Mouse (Mus musculus) ES-E14 (cell line): ENCODE data around the gene Gtsf1l. TPM values are rescaled to one million over a fixed set of nuclear protein-coding genes. Genes with fewer than 3 reads are reported as not detected.

Experiments used
- DNase-seq: peaks from one replicate; pipeline ENCODE4 v3.0.0-alpha.2; 2013; ENCODE audit warnings: low read depth, low spot score
- H3K27ac ChIP-seq: 2 replicates; pipeline ENCODE4 v1.5.1; 2012; ENCODE audit warnings: low read depth, mild to moderate bottlenecking, low read length, moderate library complexity, mixed read lengths; ENCODE audit not compliant: poor library complexity, insufficient read depth, severe bottlenecking
- H3K36me3 ChIP-seq: 2 replicates; pipeline ENCODE4 v1.6.1; 2012; ENCODE audit warnings: mild to moderate bottlenecking, low read length, moderate library complexity, mixed read lengths; ENCODE audit not compliant: control insufficient read depth, poor library complexity, insufficient read depth, severe bottlenecking
- H3K4me1 ChIP-seq, 2 experiments: fragments of 150-350 bp in 1 of 2; sonication (generic) in 1 of 2; 2 replicates each; pipeline ENCODE4 v1.6.1; 2012; ENCODE audit warnings: low read length in 2 of 2, mild to moderate bottlenecking in 1 of 2, mixed read lengths in 1 of 2; ENCODE audit not compliant: control insufficient read depth in 2 of 2, insufficient read depth in 2 of 2, poor library complexity in 1 of 2
- H3K4me3 ChIP-seq, 2 experiments: fragments of 150-350 bp in 1 of 2; sonication (generic) in 1 of 2; 2 replicates each; pipeline ENCODE4 v1.5.1; 2012; ENCODE audit warnings: low read length in 2 of 2, low read depth in 1 of 2, mild to moderate bottlenecking in 1 of 2, mixed read lengths in 1 of 2; ENCODE audit not compliant: insufficient read depth in 1 of 2, poor library complexity in 1 of 2, severe bottlenecking in 1 of 2
- H3K9ac ChIP-seq: 2 replicates; pipeline ENCODE4 v1.6.1; 2012; ENCODE audit warnings: low read depth, mild to moderate bottlenecking, low read length, mixed read lengths; ENCODE audit not compliant: poor library complexity, insufficient read depth, severe bottlenecking
- H3K9me3 ChIP-seq: fragments of 150-350 bp; sonication (generic); 2 replicates; pipeline ENCODE4 v1.6.1; 2012; ENCODE audit warnings: low read depth, mild to moderate bottlenecking, low read length; ENCODE audit not compliant: control insufficient read depth, insufficient read depth
- CHD2 ChIP-seq: IDR thresholded peaks from 2 replicates; pipeline ENCODE4 v1.6.1; 2014; ENCODE audit warnings: mild to moderate bottlenecking, low read depth, low read length, inconsistent platforms
- HCFC1 ChIP-seq: IDR thresholded peaks from 2 replicates; pipeline ENCODE4 v1.6.1; 2012; ENCODE audit warnings: low read length, inconsistent platforms, borderline replicate concordance; ENCODE audit not compliant: insufficient read depth
- MAFK ChIP-seq: IDR thresholded peaks from 2 replicates; pipeline ENCODE4 v1.6.1; 2014; ENCODE audit warnings: mild to moderate bottlenecking, low read depth, low read length, inconsistent platforms; ENCODE audit not compliant: insufficient read depth
- ZC3H11A ChIP-seq: IDR thresholded peaks from 2 replicates; pipeline ENCODE4 v1.6.1; 2012; ENCODE audit warnings: low read depth, mild to moderate bottlenecking, inconsistent platforms, low read length, borderline replicate concordance
- ZNF384 ChIP-seq: IDR thresholded peaks from 2 replicates; pipeline ENCODE4 v1.6.1; 2012; ENCODE audit warnings: low read depth, low read length, inconsistent platforms
- in situ Hi-C, 2 experiments: fragments of 600-800 bp; cut with MboI; formaldehyde crosslinking; loops; one replicate each; pipeline ENCODE4 v1.15.1; 2025; ENCODE audit warnings: low sequenced_read_pairs in 2 of 2, inconsistent platforms in 1 of 2; ENCODE audit not compliant: unreplicated experiment in 2 of 2
- total RNA-seq: library from RNA; depleted of rRNA; stranded (reverse); fragments of 300-350 nt; gene quantifications from 2 replicates; pipeline ENCODE4 v1.2.3, GENCODE M21; 2012

The Gtsf1l gene
- total RNA-seq, 1 experiment: 25.7 TPM

- Histone ChIP-seq H3K4me3 (no peak overlapping the region), H3K4me1 (no peaks in the 10 kb centered on the region), H3K36me3 (no peaks in the 10 kb centered on the region), H3K9ac (no peak overlapping the region), H3K9me3 (no peaks in the 10 kb centered on the region), H3K27ac (no peak overlapping the region)
- in situ Hi-C loops: no loop called here
- TF ChIP-seq MAFK (no peak), ZC3H11A (no peak), CHD2 (no peak), HCFC1 (no peak), ZNF384 (no peak)
- DNase-seq: no peak
Measured at GRCm38 (mm10) chr2:163111413-163112201, 24.0 kb upstream of the Gtsf1l start.

GRCm38 (mm10) chr2:163110706-163111105 is 23.1 kb upstream of the Gtsf1l start:
- Histone ChIP-seq H3K9me3 (no peaks in the 10 kb centered on the region), H3K27ac (no peak overlapping the region), H3K4me3 (no peak overlapping the region), H3K9ac (no peak overlapping the region), H3K36me3 (no peaks in the 10 kb centered on the region), H3K4me1 (no peaks in the 10 kb centered on the region)
- no peak for DNase-seq
- no peak for TF ChIP-seq CHD2
- no peak for TF ChIP-seq MAFK
- TF ChIP-seq HCFC1: no peak
- TF ChIP-seq ZC3H11A: no peak
- TF ChIP-seq ZNF384: no peak
- in situ Hi-C loops: no loop called here

- in situ Hi-C loops: loop anchor here in 1 of 2 experiments (10.0 kb wide), 1 partner anchor 226 kb away; no protein-coding TSS in a partner anchor
- H3K4me1 ChIP-seq: peaks cover 0 to 3% of the 10 kb centered on the region in 2 experiments; a peak in 1 of 4 replicates
- no peak overlapping the region for H3K9ac ChIP-seq
- H3K27ac ChIP-seq: no peak overlapping the region
- TF ChIP-seq CHD2: no peak
- TF ChIP-seq HCFC1: no peak
- TF ChIP-seq ZC3H11A: no peak
- TF ChIP-seq MAFK: no peak
- TF ChIP-seq ZNF384: no peak
- no peaks in the 10 kb centered on the region for H3K9me3 ChIP-seq
- DNase-seq: no peak
- no peak overlapping the region for H3K4me3 ChIP-seq
- no peaks in the 10 kb centered on the region for H3K36me3 ChIP-seq
Measured at GRCm38 (mm10) chr2:163108385-163108784, 20.7 kb upstream of the Gtsf1l start.

- H3K4me3 ChIP-seq: no peak overlapping the region
- no peak overlapping the region for H3K27ac ChIP-seq
- no peak for TF ChIP-seq HCFC1
- no peak for TF ChIP-seq MAFK
- no peak for DNase-seq
- in situ Hi-C loops: loop anchor here in 1 of 2 experiments (10.0 kb wide), 1 partner anchor 231 kb away; no protein-coding TSS in a partner anchor
- no peaks in the 10 kb centered on the region for H3K36me3 ChIP-seq
- H3K9ac ChIP-seq: no peak overlapping the region
- H3K9me3 ChIP-seq: no peaks in the 10 kb centered on the region
- H3K4me1 ChIP-seq: peaks cover 0 to 3% of the 10 kb centered on the region in 2 experiments; a peak in 1 of 4 replicates
Measured at GRCm38 (mm10) chr2:163104086-163104770, 16.6 kb upstream of the Gtsf1l start.
